Mouse (Mus musculus) lung, adult 2 months (tissue): Measurements from ENCODE around the gene Zcchc4.

Experiments used
- CTCF ChIP-seq: fragments of 200-500 bp; IDR thresholded peaks from 2 replicates; pipeline ENCODE4 v1.5.1; 2011; ENCODE audit warnings: mild to moderate bottlenecking, low read length, control low read depth; ENCODE audit not compliant: insufficient read depth
- POLR2A ChIP-seq: fragments of 200-500 bp; IDR thresholded peaks from 2 replicates; pipeline ENCODE4 v1.6.1; 2011; ENCODE audit warnings: low read depth, mild to moderate bottlenecking, control low read depth, low read length, borderline replicate concordance; ENCODE audit errors: extremely low read depth

GRCm38 (mm10) chr5:52742112-52742813, 32.9 kb upstream of the Zcchc4 start:
- TF ChIP-seq POLR2A (no peak), CTCF (0 out of 2 replicates have a peak, but pooled peaks have one; percentile 17)
